Mouse (Mus musculus): ENCODE data around the gene Olfr781. TPM values are rescaled to one million over a fixed set of nuclear protein-coding genes. Genes with fewer than 3 reads are reported as not detected.

Olfr781 gene
- polyA plus RNA-seq, 1 experiment from 2014 or later, result not detected

Other genes starting within 250 kb of the Olfr781 start
- gene Olfr767, start 245.9 kb upstream of the Olfr781 start, polyA plus RNA-seq (2014; fragmentation: Nextera tagmentation; extraction: Ambion mirVana), result not detected in 2 replicates
- not detected in 2 replicates for gene Olfr768, start 229.5 kb upstream of the Olfr781 start, polyA plus RNA-seq (2014; fragmentation: Nextera tagmentation; extraction: Ambion mirVana)
- gene Olfr769, start 211.0 kb upstream of the Olfr781 start, polyA plus RNA-seq (2014; fragmentation: Nextera tagmentation; extraction: Ambion mirVana), result not detected in 2 replicates
- not detected in 2 replicates for gene Olfr770, start 189.9 kb upstream of the Olfr781 start, polyA plus RNA-seq (2014; fragmentation: Nextera tagmentation; extraction: Ambion mirVana)
- gene Olfr771, start 164.1 kb upstream of the Olfr781 start, polyA plus RNA-seq (2014; fragmentation: Nextera tagmentation; extraction: Ambion mirVana), result not detected in 2 replicates
- not detected in 2 replicates for gene Olfr772, start 150.9 kb upstream of the Olfr781 start, polyA plus RNA-seq (2014; fragmentation: Nextera tagmentation; extraction: Ambion mirVana)
- not detected in 2 replicates for gene Olfr773, start 141.4 kb upstream of the Olfr781 start, polyA plus RNA-seq (2014; fragmentation: Nextera tagmentation; extraction: Ambion mirVana)
- not detected in 2 replicates for gene Olfr774, start 92.7 kb upstream of the Olfr781 start, polyA plus RNA-seq (2014; fragmentation: Nextera tagmentation; extraction: Ambion mirVana)
- gene Olfr775, start 80.4 kb upstream of the Olfr781 start, polyA plus RNA-seq (2014; fragmentation: Nextera tagmentation; extraction: Ambion mirVana), result not detected in 2 replicates
- not detected in 2 replicates for gene Olfr776, start 69.7 kb upstream of the Olfr781 start, polyA plus RNA-seq (2014; fragmentation: Nextera tagmentation; extraction: Ambion mirVana)
- gene Olfr777, start 57.4 kb upstream of the Olfr781 start, polyA plus RNA-seq (2014; fragmentation: Nextera tagmentation; extraction: Ambion mirVana), result not detected in 2 replicates
- gene Olfr780, start 10.7 kb upstream of the Olfr781 start, polyA plus RNA-seq (2014; fragmentation: Nextera tagmentation; extraction: Ambion mirVana), result not detected in 2 replicates
- not detected in 2 replicates for gene Olfr782, start 20.0 kb downstream of the Olfr781 start, polyA plus RNA-seq (2014; fragmentation: Nextera tagmentation; extraction: Ambion mirVana)
- 0.08 TPM in 1 of 2 replicates, not detected in the other for gene Olfr784, start 55.2 kb downstream of the Olfr781 start, polyA plus RNA-seq (2014; fragmentation: Nextera tagmentation; extraction: Ambion mirVana)
- gene Olfr785, start 76.6 kb downstream of the Olfr781 start, polyA plus RNA-seq (2014; fragmentation: Nextera tagmentation; extraction: Ambion mirVana), result not detected in 2 replicates
- gene Olfr786, start 98.5 kb downstream of the Olfr781 start, polyA plus RNA-seq (2014; fragmentation: Nextera tagmentation; extraction: Ambion mirVana), result not detected in 2 replicates
- not detected in 2 replicates for gene Olfr787, start 133.0 kb downstream of the Olfr781 start, polyA plus RNA-seq (2014; fragmentation: Nextera tagmentation; extraction: Ambion mirVana)
- not detected in 2 replicates for gene Olfr788, start 142.1 kb downstream of the Olfr781 start, polyA plus RNA-seq (2014; fragmentation: Nextera tagmentation; extraction: Ambion mirVana)
- gene Olfr789, start 155.9 kb downstream of the Olfr781 start, polyA plus RNA-seq (2014; fragmentation: Nextera tagmentation; extraction: Ambion mirVana), result not detected in 2 replicates
- gene Olfr790, start 169.6 kb downstream of the Olfr781 start, polyA plus RNA-seq (2014; fragmentation: Nextera tagmentation; extraction: Ambion mirVana), result not detected in 2 replicates
- gene Olfr791, start 192.9 kb downstream of the Olfr781 start, polyA plus RNA-seq (2014; fragmentation: Nextera tagmentation; extraction: Ambion mirVana), result not detected in 2 replicates
- not detected in 2 replicates for gene Olfr792, start 210.3 kb downstream of the Olfr781 start, polyA plus RNA-seq (2014; fragmentation: Nextera tagmentation; extraction: Ambion mirVana)
- not detected in 2 replicates for gene Olfr794, start 238.8 kb downstream of the Olfr781 start, polyA plus RNA-seq (2014; fragmentation: Nextera tagmentation; extraction: Ambion mirVana)

All from forebrain, embryonic 11.5 days (tissue).